ENCODE assay signal across 11 mouse cellular contexts in the genomic region with DNA sequence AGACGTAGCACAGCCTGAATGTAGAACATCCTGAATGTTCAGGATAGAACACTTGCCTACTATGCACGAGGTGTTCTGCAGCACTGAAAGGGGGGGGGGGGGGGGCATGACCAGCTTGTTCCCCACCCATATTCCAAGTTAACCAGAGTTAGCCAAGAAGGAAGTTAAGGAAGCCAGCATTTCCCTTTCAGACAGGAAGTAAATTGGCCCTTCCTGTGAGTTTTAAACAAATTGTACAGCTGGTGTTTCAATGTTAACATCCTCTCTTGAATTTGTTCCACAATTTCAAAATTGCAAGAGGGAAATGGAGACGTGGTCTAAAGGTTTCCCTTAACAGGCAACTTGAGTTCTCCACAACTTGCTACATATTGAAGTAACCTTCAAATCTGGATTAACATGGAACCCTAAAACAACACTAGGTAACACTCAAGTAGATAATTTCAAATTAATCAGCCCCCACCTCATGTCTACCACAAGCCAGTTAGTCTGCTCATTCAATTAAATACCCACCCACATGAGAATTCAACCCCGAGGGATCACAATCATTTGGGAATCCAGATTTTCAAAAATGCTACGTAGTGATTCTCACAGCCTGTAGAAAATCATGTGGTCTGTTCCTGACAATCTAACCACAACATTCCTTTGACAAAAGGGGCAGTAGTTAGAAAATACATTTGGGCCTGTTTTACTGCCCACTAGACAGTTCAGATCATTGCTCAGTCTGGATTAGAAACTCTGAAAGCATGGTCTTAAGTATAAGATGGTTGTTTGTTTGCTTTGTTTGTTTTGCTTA. TPM values are rescaled to one million over a fixed set of nuclear protein-coding genes. Genes with fewer than 3 reads are reported as not detected.
DNase-seq lines count a peak whose midpoint lies in the region; ATAC-seq and TF ChIP-seq lines count a peak whose summit lies in the region.
"Had no signal": no experiment of that assay in that cellular context is flagged by ENCODE, and none has a peak within 500 bp of the region (broad histone marks: within the 10 kb centered on the region; RNA-seq: fewer than 3 reads in every experiment).

No protein-coding gene starts in this region.

- H3K4me1 ChIP-seq in heart, adult 2 months (ENCODE audit: control insufficient read depth, insufficient read depth, low read length), result peaks cover 50% of the 10 kb centered on the region
- H3K4me1 ChIP-seq in midbrain, embryonic 10.5 days, result peaks cover 57% of the 10 kb centered on the region
- H3K4me1 ChIP-seq in midbrain, embryonic 15.5 days, result peaks cover 48% of the 10 kb centered on the region
- H3K4me1 ChIP-seq in limb, embryonic 14.5 days (ENCODE audit: control insufficient read depth, insufficient read depth, low read length), result peaks cover 45% of the 10 kb centered on the region
- peaks cover 36% of the 10 kb centered on the region for H3K4me1 ChIP-seq in stomach, postnatal 0 days (replicated peaks; ENCODE audit: control insufficient read depth, insufficient read depth)

- TF ChIP-seq POLR2A in heart, adult 2 months (IDR thresholded peaks at IDR 0.05; ENCODE audit: insufficient read depth, low read depth, low read length), result no peak
- no peak for TF ChIP-seq POLR2A in limb, embryonic 14.5 days (IDR thresholded peaks at IDR 0.05; ENCODE audit: borderline replicate concordance, extremely low read depth, insufficient read depth, insufficient read length)

- H3K36me3 ChIP-seq in heart, adult 2 months (ENCODE audit: control insufficient read depth, insufficient read depth, low read length), result peaks cover 82% of the 10 kb centered on the region
- peaks cover 13% of the 10 kb centered on the region for H3K36me3 ChIP-seq in midbrain, embryonic 10.5 days
- H3K36me3 ChIP-seq in midbrain, embryonic 15.5 days (replicated peaks), result no peaks in the 10 kb centered on the region
- H3K36me3 ChIP-seq in limb, embryonic 14.5 days (ENCODE audit: control insufficient read depth, insufficient read depth, low read length), result no peaks in the 10 kb centered on the region
- no peaks in the 10 kb centered on the region for H3K36me3 ChIP-seq in stomach, postnatal 0 days (ENCODE audit: control insufficient read depth, insufficient read depth, low read length)

- no peak overlapping the region for H3K9ac ChIP-seq in heart, adult 2 months (ENCODE audit: low read depth, low read length)
- no peak overlapping the region for H3K9ac ChIP-seq in midbrain, embryonic 15.5 days
- no peak overlapping the region for H3K9ac ChIP-seq in limb, embryonic 14.5 days (ENCODE audit: low read depth, low read length, severe bottlenecking)
- H3K9ac ChIP-seq in stomach, postnatal 0 days (ENCODE audit: low read length), result no peak overlapping the region

- H3K4me2 ChIP-seq in midbrain, embryonic 15.5 days, result no peak overlapping the region
- no peak overlapping the region for H3K4me2 ChIP-seq in limb, embryonic 14.5 days (replicated peaks; ENCODE audit: low read depth, low read length, severe bottlenecking)
- peak overlapping the region; percentile 34; the same call in 1 of the 2 replicates for H3K4me2 ChIP-seq in stomach, postnatal 0 days (replicated peaks; ENCODE audit: low read depth)

- intact Hi-C loops in heart, adult 2 months (cut with DNase I), result loop anchor here (2.0 kb wide), 1 partner anchor 16 kb away; no protein-coding TSS in a partner anchor
- intact Hi-C loops in heart, postnatal 36 days (cut with DNase I), result no loop called here

- no peak for TF ChIP-seq CTCF in heart, adult 2 months (IDR thresholded peaks at IDR 0.05)
- TF ChIP-seq CTCF in stomach, postnatal 0 days (IDR thresholded peaks at IDR 0.05; ENCODE audit: low read depth), result no peak

- H3K79me2 ChIP-seq in heart, adult 2 months (replicated peaks; ENCODE audit: control insufficient read depth, insufficient read depth, low read length), result peaks cover 11% of the 10 kb centered on the region

- DNase-seq in heart, adult 2 months, result no peak
- no peak for DNase-seq in heart, postnatal 36 days
- no peak for DNase-seq in midbrain, embryonic 10.5 days (ENCODE audit: low spot score)
- DNase-seq in limb, embryonic 14.5 days (ENCODE audit: low spot score), result no peak
- DNase-seq in stomach, postnatal 0 days (ENCODE audit: low spot score), result no peak
- DNase-seq in testis, postnatal 10 days (ENCODE audit: low spot score), result no peak
- DNase-seq: thymus, postnatal 4 days had no signal

- no peak for ATAC-seq in midbrain, embryonic 15.5 days (replicated peaks)
- no peak for ATAC-seq in limb, embryonic 14.5 days (ENCODE audit: low FRiP score, low read depth)
- no peak for ATAC-seq in stomach, postnatal 0 days (ENCODE audit: low FRiP score, low TSS enrichment)
- ATAC-seq in erythroblast, adult 5-6 weeks (replicated peaks; ENCODE audit: low FRiP score, poor library complexity, severe bottlenecking), result no peak

- H3K27ac ChIP-seq in heart, adult 2 months, result peak overlapping the region; percentile 87
- H3K27ac ChIP-seq in midbrain, embryonic 10.5 days (replicated peaks), result peak overlapping the region; percentile 83
- no peak overlapping the region for H3K27ac ChIP-seq in midbrain, embryonic 15.5 days
- H3K27ac ChIP-seq in limb, embryonic 14.5 days (replicated peaks; ENCODE audit: low read depth, low read length), result 0 out of 2 replicates have a peak overlapping the region, but pooled peaks have one; percentile 26
- H3K27ac ChIP-seq in stomach, postnatal 0 days (replicated peaks), result peak overlapping the region; percentile 93

- no peaks in the 10 kb centered on the region for H3K9me3 ChIP-seq in midbrain, embryonic 10.5 days (replicated peaks)
- no peaks in the 10 kb centered on the region for H3K9me3 ChIP-seq in midbrain, embryonic 15.5 days
- H3K9me3 ChIP-seq in limb, embryonic 14.5 days (ENCODE audit: control insufficient read depth, low read length), result no peaks in the 10 kb centered on the region
- H3K9me3 ChIP-seq in stomach, postnatal 0 days (ENCODE audit: control insufficient read depth, low read length), result no peaks in the 10 kb centered on the region

- no peak for TF ChIP-seq EP300 in heart, adult 2 months (IDR thresholded peaks at IDR 0.05; ENCODE audit: insufficient read depth, low read depth, low read length)
- no peak for TF ChIP-seq EP300 in stomach, postnatal 0 days (optimal IDR thresholded peaks at IDR 0.05)

- H3K4me3 ChIP-seq in heart, adult 2 months, result no peak overlapping the region
- no peak overlapping the region for H3K4me3 ChIP-seq in midbrain, embryonic 10.5 days
- H3K4me3 ChIP-seq in midbrain, embryonic 15.5 days, result no peak overlapping the region
- H3K4me3 ChIP-seq in limb, embryonic 14.5 days (replicated peaks; ENCODE audit: low read length), result no peak overlapping the region
- no peak overlapping the region for H3K4me3 ChIP-seq in stomach, postnatal 0 days (ENCODE audit: low read depth, low read length)

- no peaks in the 10 kb centered on the region for H3K27me3 ChIP-seq in heart, adult 2 months (ENCODE audit: control insufficient read depth, insufficient read depth, low read length)
- H3K27me3 ChIP-seq in midbrain, embryonic 10.5 days (ENCODE audit: low read depth, poor library complexity, severe bottlenecking), result no peaks in the 10 kb centered on the region
- no peaks in the 10 kb centered on the region for H3K27me3 ChIP-seq in midbrain, embryonic 15.5 days (replicated peaks)
- no peaks in the 10 kb centered on the region for H3K27me3 ChIP-seq in limb, embryonic 14.5 days (ENCODE audit: control insufficient read depth, insufficient read depth, low read length)
- no peaks in the 10 kb centered on the region for H3K27me3 ChIP-seq in stomach, postnatal 0 days (ENCODE audit: control insufficient read depth, insufficient read depth, low read length)

- 14% methylated on average over 5 of the region's 5 CpGs for WGBS in heart, adult 2 months
- 76% methylated on average over 5 of the region's 5 CpGs for WGBS in midbrain, embryonic 10.5 days
- WGBS in midbrain, embryonic 15.5 days, result 59% methylated on average over 5 of the region's 5 CpGs
- WGBS in limb, embryonic 14.5 days, result 56% methylated on average over 5 of the region's 5 CpGs
- WGBS in stomach, postnatal 0 days, result 24% methylated on average over 5 of the region's 5 CpGs

RNA-seq across cellular contexts. Expression of a gene that starts 11.9 kb away (rescaled TPM):
- total RNA-seq in heart, adult 2 months (2021), result 10 to 100 TPM; 53.4 to 61.4 TPM
- polyA plus RNA-seq in heart, adult 2 months (2012; rRNA removed), result 26.5 and 54.5 TPM in 2 replicates
- total RNA-seq in heart, postnatal 36 days (2021), result 10 to 100 TPM; 63.0 to 69.4 TPM
- 37.5 and 40.9 TPM in 2 replicates for polyA plus RNA-seq in midbrain, embryonic 10.5 days (2016; fragmentation: Nextera tagmentation; extraction: Ambion mirVana)
- 31.3 and 34.2 TPM in 2 replicates for polyA plus RNA-seq in midbrain, embryonic 15.5 days (2015; fragmentation: Nextera tagmentation; extraction: Ambion mirVana)
- polyA plus RNA-seq in limb, embryonic 14.5 days (2012; rRNA removed), result 85.0 and 92.1 TPM in 2 replicates
- polyA plus RNA-seq in limb, embryonic 14.5 days (2014; fragmentation: Nextera tagmentation; extraction: Ambion mirVana), result 46.0 and 47.7 TPM in 2 replicates
- polyA plus RNA-seq in stomach, postnatal 0 days (2015; fragmentation: Nextera tagmentation; extraction: Ambion mirVana), result 34.5 and 38.8 TPM in 2 replicates
- total RNA-seq in erythroblast, adult 5-6 weeks (2015; ENCODE audit: low replicate concordance), result 8.8 and 10.0 TPM in 2 replicates
- total RNA-seq in erythroblast, adult 5-6 weeks (2017; ENCODE audit: low replicate concordance), result 6.2 and 9.5 TPM in 2 replicates

RNA-seq across cellular contexts. Expression of a gene that starts 20.3 kb away (rescaled TPM):
- not detected for total RNA-seq in heart, adult 2 months (2021)
- not detected in 2 replicates for polyA plus RNA-seq in heart, adult 2 months (2012; rRNA removed)
- under 1 TPM in 1 of 2 experiments, not detected in 1; 0.08 TPM for total RNA-seq in heart, postnatal 36 days (2021)
- polyA plus RNA-seq in midbrain, embryonic 10.5 days (2016; fragmentation: Nextera tagmentation; extraction: Ambion mirVana), result 0.22 and 0.47 TPM in 2 replicates
- 0.14 and 0.19 TPM in 2 replicates for polyA plus RNA-seq in midbrain, embryonic 15.5 days (2015; fragmentation: Nextera tagmentation; extraction: Ambion mirVana)
- 0.01 TPM in 1 of 2 replicates, not detected in the other for polyA plus RNA-seq in limb, embryonic 14.5 days (2012; rRNA removed)
- polyA plus RNA-seq in limb, embryonic 14.5 days (2014; fragmentation: Nextera tagmentation; extraction: Ambion mirVana), result 0.14 and 0.15 TPM in 2 replicates
- polyA plus RNA-seq in stomach, postnatal 0 days (2015; fragmentation: Nextera tagmentation; extraction: Ambion mirVana), result 0.07 and 0.11 TPM in 2 replicates
- not detected in 2 replicates for total RNA-seq in erythroblast, adult 5-6 weeks (2015; ENCODE audit: low replicate concordance)
- not detected in 2 replicates for total RNA-seq in erythroblast, adult 5-6 weeks (2017; ENCODE audit: low replicate concordance)
- total RNA-seq: hematopoietic stem cell, adult 5-6 weeks; megakaryocyte progenitor cell, adult 5-6 weeks had no signal

RNA-seq across cellular contexts. Expression of a gene that starts 31.9 kb away (rescaled TPM):
- 10 to 100 TPM; 21.8 to 28.0 TPM for total RNA-seq in heart, adult 2 months (2021)
- 18.0 and 19.6 TPM in 2 replicates for polyA plus RNA-seq in heart, adult 2 months (2012; rRNA removed)
- total RNA-seq in heart, postnatal 36 days (2021), result 10 to 100 TPM; 26.2 to 29.6 TPM
- 505 and 545 TPM in 2 replicates for polyA plus RNA-seq in midbrain, embryonic 10.5 days (2016; fragmentation: Nextera tagmentation; extraction: Ambion mirVana)
- 168 and 174 TPM in 2 replicates for polyA plus RNA-seq in midbrain, embryonic 15.5 days (2015; fragmentation: Nextera tagmentation; extraction: Ambion mirVana)
- polyA plus RNA-seq in limb, embryonic 14.5 days (2012; rRNA removed), result 224 and 297 TPM in 2 replicates
- polyA plus RNA-seq in limb, embryonic 14.5 days (2014; fragmentation: Nextera tagmentation; extraction: Ambion mirVana), result 274 and 276 TPM in 2 replicates
- 111 and 123 TPM in 2 replicates for polyA plus RNA-seq in stomach, postnatal 0 days (2015; fragmentation: Nextera tagmentation; extraction: Ambion mirVana)
- total RNA-seq in erythroblast, adult 5-6 weeks (2015; ENCODE audit: low replicate concordance), result 42.3 and 58.3 TPM in 2 replicates
- 23.3 and 23.4 TPM in 2 replicates for total RNA-seq in erythroblast, adult 5-6 weeks (2017; ENCODE audit: low replicate concordance)

RNA-seq across cellular contexts. Expression of a gene that starts 39.2 kb away (rescaled TPM):
- 1 to 10 TPM; 5.8 to 5.9 TPM for total RNA-seq in heart, adult 2 months (2021)
- not detected in 2 replicates for polyA plus RNA-seq in heart, adult 2 months (2012; rRNA removed)
- total RNA-seq in heart, postnatal 36 days (2021), result 1 to 10 TPM; 3.3 to 8.3 TPM
- not detected in 2 replicates for polyA plus RNA-seq in midbrain, embryonic 10.5 days (2016; fragmentation: Nextera tagmentation; extraction: Ambion mirVana)
- not detected in 2 replicates for polyA plus RNA-seq in midbrain, embryonic 15.5 days (2015; fragmentation: Nextera tagmentation; extraction: Ambion mirVana)
- not detected in 2 replicates for polyA plus RNA-seq in limb, embryonic 14.5 days (2012; rRNA removed)
- not detected in 2 replicates for polyA plus RNA-seq in limb, embryonic 14.5 days (2014; fragmentation: Nextera tagmentation; extraction: Ambion mirVana)
- not detected in 2 replicates for polyA plus RNA-seq in stomach, postnatal 0 days (2015; fragmentation: Nextera tagmentation; extraction: Ambion mirVana)
- not detected in 2 replicates for total RNA-seq in erythroblast, adult 5-6 weeks (2015; ENCODE audit: low replicate concordance)
- 1.8 TPM in 1 of 2 replicates, not detected in the other for total RNA-seq in erythroblast, adult 5-6 weeks (2017; ENCODE audit: low replicate concordance)
- total RNA-seq: hematopoietic stem cell, adult 5-6 weeks; megakaryocyte progenitor cell, adult 5-6 weeks had no signal

RNA-seq across cellular contexts. Expression of a gene that starts 39.6 kb away (rescaled TPM):
- total RNA-seq in heart, adult 2 months (2021), result 10 to 100 TPM; 11.5 to 14.2 TPM
- polyA plus RNA-seq in heart, adult 2 months (2012; rRNA removed), result 6.8 and 10.4 TPM in 2 replicates
- 10 to 100 TPM; 11.7 to 12.2 TPM for total RNA-seq in heart, postnatal 36 days (2021)
- polyA plus RNA-seq in midbrain, embryonic 10.5 days (2016; fragmentation: Nextera tagmentation; extraction: Ambion mirVana), result 46.8 and 48.4 TPM in 2 replicates
- polyA plus RNA-seq in midbrain, embryonic 15.5 days (2015; fragmentation: Nextera tagmentation; extraction: Ambion mirVana), result 49.5 and 50.1 TPM in 2 replicates
- polyA plus RNA-seq in limb, embryonic 14.5 days (2012; rRNA removed), result 20.4 and 20.7 TPM in 2 replicates
- 33.6 and 33.7 TPM in 2 replicates for polyA plus RNA-seq in limb, embryonic 14.5 days (2014; fragmentation: Nextera tagmentation; extraction: Ambion mirVana)
- polyA plus RNA-seq in stomach, postnatal 0 days (2015; fragmentation: Nextera tagmentation; extraction: Ambion mirVana), result 18.1 and 18.2 TPM in 2 replicates
- 14.0 and 24.7 TPM in 2 replicates for total RNA-seq in erythroblast, adult 5-6 weeks (2015; ENCODE audit: low replicate concordance)
- 12.0 and 18.8 TPM in 2 replicates for total RNA-seq in erythroblast, adult 5-6 weeks (2017; ENCODE audit: low replicate concordance)
